Mouse (Mus musculus) ES-E14 (cell line): Measurements from ENCODE around the gene Cd207.

ENCODE experiments used
- CHD2 ChIP-seq: IDR thresholded peaks from 2 replicates; pipeline ENCODE4 v1.6.1; 2014; ENCODE audit warnings: mild to moderate bottlenecking, low read depth, low read length, inconsistent platforms
- ZC3H11A ChIP-seq: IDR thresholded peaks from 2 replicates; pipeline ENCODE4 v1.6.1; 2012; ENCODE audit warnings: low read depth, mild to moderate bottlenecking, inconsistent platforms, low read length, borderline replicate concordance

DNA sequence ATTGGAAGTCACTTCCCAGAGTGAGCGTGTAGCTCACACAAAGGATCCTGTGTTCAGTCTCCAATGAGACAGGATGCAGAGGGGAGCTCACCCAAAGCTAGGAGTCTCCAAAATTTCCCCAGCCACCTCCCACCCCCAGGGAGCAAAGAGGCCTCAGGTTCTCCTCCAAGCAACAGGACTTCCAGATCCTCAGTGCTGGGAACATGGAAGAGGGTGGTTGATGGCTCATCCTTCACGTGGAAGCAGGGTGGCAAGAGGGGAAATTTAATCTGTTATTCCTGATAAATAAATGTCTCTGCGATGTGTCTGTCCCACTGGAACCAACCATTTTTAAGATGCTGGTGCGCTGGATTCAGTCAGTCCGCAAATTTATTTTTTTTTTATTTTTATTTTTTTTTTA, 27.0 kb upstream of the Cd207 start:
- TF ChIP-seq CHD2 (no peak), ZC3H11A (no peak)
